Mouse (Mus musculus) kidney, postnatal 10 days (tissue): ENCODE data around the gene Hist2h3b.
A peak's percentile ranks its signal among the peaks of the same experiment; 100 is the strongest.
"Not testable (repeated sequence)": the region's sequence is repeated elsewhere in the genome, so short reads cannot be mapped to it uniquely, and the experiment has no call there.

Experiments used
- DNase-seq: peaks from one replicate; pipeline ENCODE4 v3.0.0; 2021; ENCODE audit warnings: mixed read lengths

Hist2h3b gene

DNA sequence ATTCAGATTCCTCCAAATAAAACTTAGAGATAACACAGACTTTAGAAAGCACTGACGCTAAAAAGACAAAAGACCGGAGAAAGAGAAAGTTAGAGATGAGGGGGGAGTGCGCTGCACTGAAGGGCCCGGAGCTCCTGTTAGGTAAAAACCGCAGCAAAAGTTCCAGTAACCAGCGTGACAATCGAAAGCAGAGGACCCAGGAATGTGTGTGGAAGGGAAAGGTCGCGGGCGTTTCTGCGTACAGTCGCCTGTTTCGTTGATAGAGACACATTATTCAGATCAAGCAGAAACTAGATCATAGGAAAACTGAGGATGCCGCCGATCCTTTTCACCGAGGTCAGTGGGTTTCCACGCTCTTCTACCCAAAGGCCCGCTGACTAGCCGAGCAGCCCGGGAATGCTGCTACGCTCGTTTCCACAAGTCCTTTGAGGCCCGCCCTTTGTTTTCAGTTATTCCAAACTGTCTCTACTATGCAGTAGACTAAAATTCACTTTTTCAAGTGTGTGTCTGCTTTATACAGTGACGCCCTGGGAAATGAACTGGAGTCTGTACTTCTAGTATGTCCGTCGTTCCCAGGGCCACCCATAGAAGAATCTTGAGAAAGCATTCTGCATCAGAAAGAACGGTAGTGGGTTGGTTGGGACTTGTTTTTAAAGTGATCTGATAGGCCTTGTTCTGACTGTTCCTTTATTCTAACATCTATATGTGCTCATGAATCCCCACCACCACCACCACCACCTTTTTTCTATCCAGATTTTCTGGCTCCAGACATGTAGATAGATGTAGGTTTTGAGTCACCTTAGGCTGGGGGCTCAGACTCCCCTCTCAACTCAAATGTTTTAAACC is 4.7 kb upstream of the Hist2h3b start:
- peak; percentile 62 for DNase-seq

DNA sequence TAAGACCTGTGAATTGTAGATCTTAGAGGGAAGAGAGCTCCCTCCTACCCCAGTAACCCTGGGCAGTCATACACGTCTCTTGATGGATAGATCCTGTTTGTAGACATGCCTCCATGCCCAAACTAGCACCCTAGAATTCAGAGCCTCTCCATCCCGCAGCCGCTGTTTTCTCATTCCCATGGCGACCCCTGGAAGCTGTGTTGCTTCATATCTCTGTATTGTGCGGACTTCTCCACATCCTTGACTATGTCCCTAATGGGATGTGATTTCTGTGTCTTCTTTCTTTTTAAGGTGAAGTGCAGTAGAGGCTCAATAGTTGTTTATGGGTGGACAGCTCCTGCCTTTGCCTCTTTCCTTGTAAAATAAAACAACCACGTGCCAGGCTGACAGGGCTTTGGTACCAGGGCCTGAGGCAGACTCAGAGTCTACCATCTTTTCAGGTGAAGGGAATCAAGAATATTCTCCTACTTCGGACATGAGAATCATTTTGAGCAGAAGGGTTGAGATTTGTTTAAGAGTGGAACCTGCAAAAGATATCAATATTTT is 4.0 kb upstream of the Hist2h3b start:
- no peak for DNase-seq

DNA sequence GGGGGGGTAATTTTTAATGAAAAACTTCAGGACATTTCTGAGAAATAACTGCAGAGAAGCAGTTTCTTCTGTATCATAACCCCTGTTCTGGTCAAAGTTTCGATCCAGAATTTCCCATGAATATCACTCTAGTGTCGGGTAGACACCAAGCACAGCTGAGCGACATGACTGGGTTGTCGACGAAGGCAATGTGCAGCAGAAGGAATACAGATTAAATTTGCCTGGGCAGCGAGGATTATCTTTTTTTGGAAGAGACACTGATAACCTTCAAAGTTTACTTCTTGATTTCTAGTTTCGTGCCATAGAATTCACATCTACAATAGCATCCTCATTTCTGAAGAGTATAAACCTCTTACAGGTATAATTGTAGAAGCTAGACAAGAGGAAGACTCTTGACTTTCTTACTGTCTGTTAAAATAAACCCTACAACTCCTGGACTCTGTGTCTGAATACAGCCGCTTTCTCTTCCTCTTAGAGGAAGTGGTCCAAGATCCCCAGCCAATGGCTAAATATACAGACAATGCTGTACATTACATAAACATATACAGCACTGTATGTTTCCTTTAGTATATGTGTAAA is 2.2 kb upstream of the Hist2h3b start:
- no peak for DNase-seq

DNA sequence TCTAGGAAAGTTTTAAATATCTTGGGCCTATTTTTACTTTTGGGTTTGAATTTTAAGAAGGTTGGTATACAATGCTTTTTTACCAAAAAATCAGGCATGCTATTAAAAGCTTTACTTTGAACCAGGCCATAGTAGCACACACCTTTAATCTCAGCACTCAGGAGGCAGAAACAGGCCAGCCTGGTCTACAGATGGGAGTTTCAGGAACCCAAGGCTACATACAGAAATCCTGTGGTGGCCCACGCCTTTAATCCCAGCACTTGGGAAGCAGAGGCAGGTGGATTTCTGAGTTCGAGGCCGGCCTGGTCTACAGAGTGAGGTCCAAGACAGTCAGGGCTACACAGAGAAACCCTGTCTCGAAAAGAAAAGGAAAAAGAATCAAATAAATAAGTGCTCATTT is 913 bp upstream of the Hist2h3b start:
- DNase-seq: no peak

DNA sequence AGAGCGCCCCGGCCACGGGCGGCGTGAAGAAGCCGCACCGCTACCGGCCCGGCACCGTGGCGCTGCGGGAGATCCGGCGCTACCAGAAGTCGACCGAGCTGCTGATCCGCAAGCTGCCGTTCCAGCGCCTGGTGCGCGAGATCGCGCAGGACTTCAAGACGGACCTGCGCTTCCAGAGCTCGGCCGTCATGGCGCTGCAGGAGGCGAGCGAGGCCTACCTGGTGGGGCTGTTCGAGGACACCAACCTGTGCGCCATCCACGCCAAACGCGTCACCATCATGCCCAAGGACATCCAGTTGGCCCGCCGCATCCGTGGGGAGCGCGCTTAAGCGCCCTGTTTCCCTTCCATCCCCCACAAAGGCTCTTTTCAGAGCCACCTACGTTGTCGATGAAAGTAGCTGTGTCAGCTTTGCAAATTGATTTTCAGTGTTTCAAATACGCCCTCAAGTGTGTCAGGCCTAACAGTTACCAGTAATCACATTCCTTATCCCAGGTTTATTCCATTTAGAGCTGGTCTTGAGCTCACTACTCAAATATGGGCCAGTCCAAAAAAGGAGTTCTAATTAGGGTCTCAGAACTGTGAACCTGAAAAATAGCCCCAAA is 423 bp downstream of the Hist2h3b start:
- not testable (repeated sequence) for DNase-seq

DNA sequence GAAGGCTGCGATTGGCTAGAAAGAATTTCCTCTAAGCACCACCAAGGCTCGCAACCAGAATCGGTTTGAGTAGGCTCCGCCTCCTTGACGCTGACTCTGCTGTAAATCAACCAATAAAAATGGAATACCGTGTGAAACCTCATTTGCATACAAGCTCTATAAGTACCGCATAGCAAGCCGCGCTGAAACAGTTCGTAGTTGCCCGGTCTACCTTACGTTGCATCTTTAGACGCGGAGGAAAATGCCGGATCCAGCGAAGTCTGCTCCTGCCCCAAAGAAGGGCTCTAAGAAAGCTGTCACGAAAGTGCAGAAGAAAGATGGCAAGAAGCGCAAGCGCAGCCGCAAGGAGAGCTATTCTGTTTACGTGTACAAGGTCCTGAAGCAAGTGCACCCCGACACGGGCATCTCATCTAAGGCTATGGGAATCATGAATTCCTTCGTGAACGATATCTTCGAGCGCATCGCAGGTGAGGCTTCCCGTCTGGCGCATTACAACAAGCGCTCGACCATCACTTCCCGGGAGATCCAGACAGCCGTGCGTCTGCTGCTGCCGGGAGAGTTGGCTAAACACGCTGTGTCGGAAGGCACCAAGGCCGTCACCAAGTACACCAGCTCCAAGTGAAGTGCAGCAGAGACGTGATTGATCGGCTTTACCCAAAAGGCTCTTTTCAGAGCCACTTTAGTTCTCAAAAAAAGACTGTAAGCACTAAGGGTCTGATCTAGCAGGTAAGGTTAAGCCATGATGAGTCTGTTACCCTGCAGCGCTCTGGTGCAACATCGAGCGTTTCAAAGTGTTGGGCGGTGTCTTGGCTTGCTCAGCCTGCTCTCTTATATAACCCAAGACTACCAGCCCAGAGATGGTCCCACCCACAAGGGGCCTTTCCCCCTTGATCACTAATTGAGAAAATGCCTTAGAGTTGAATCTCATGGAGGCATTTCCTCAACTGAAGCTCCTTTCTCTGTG is 1.3 kb downstream of the Hist2h3b start, which contains the start of gene Hist2h2bb:
TSS of gene Hist2h2bb (plus strand) at position 242 of the 964 bp plus-strand sequence.
- peak; percentile 93 for DNase-seq

DNA sequence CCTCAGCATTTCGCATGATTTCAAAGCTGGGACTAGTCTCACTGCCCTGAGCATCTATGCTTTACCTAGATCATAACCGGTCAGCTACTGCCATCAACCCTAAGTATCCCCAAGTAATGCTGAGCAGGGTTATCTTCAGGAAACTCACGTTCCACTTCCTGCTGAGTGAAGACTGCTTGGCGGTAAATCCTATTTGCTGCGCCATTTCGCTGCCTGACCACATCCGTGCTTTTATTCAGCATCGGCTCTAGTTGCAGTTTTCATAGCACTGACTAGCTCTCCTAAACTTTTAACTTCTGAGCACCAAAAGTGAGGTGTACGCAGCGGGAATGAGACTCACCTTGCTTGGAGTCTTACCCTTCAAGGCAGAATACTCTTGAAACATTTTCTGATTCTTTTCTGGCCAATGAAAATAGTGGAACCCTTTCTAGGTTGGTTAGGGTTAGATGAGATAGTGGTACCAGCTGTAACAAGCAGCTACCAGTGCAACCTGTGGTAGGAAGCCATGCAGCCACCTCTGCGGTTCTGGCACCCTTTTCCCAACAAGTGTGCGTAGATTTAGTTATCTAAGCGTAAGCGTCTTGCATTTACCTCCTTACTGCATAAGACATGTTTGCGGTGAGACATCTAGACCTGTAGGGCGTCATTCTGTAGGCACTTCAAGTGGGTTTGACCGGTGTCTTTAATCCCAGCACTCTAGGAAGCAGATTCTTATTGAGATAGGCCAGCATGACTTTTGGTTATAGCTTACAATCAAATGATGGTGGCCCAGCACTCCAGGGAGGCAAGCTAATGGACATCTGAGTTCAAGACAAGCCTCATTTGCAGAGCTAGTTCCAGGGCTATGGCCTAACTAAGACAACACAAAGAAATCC is 5.4 kb downstream of the Hist2h3b start:
- DNase-seq: no peak

DNA sequence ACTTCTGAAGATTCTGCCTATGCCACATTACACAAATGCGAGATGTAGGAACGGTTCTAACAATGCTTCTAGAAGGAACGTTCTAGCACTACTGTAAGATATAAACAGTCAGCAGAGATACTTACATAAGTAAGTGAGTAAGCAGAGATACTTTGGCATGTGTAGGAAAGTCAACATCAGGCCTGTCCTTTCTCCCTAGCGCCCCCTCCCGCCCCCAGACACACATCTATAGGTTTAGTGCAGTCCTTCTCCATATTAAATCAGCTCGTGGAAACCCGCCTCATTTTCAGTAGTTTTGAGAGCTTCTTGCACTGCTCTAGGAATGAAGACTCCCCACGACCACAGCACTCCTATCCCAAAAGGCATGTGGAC is 9.0 kb downstream of the Hist2h3b start:
- peak; percentile 62 for DNase-seq

DNA sequence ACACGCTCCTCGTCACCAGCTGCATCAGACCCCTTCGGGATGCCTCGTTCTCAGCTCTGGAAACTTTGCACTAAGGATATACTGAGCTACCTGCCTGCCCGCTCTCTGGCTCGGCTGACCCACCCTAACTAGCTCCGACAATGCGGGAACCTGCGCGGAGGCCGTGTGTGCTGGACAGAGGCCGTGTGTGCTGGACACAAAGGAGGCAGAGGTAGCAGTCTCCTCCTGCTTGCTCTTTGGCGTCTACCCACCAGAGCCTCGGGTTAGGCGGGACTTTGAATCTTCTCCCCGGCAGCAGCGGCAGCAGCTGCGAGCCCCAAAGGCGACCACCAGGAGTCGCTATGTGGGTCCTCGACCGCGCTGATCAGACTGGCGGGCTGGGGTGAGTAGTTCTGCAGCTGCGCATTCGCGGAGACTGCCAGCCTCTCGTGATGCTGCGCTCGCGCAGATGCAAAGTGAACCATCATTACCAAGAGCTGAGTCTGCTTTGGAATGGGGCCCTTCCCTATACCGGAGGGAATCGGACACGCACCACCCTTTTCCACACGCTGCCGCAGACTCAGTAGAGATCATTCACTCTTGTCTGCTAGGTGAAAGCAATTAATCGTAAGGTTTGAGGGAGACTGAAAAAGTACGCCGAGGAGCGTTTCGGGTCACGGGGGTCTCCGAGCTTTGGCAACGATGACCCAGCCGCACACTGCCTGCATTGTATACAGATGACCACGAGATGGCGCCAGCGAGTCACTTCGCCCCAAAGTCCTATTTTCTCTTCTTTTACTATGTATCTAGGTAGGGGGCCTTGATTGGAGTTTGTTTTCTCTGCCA is 9.6 kb downstream of the Hist2h3b start:
- peak; percentile 95 for DNase-seq

DNA sequence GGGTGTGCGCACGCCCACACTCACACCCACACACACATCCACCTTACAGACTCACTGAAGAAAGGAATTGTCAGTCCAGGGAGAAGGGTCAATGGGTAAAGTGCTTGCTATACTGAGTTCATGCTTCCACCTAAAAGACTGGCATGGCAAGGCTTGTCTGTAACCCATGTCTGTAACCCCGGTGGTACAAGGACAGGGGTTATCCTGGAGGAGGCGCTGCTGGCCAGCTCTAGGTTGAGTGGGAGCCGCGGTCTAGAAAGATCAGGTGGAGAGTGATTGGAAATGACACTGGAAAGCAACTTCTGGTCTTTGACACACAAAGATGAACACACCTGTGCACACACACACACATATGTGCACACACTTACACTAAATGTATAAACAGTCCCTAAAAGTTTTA is 12.2 kb downstream of the Hist2h3b start:
- no peak for DNase-seq

DNA sequence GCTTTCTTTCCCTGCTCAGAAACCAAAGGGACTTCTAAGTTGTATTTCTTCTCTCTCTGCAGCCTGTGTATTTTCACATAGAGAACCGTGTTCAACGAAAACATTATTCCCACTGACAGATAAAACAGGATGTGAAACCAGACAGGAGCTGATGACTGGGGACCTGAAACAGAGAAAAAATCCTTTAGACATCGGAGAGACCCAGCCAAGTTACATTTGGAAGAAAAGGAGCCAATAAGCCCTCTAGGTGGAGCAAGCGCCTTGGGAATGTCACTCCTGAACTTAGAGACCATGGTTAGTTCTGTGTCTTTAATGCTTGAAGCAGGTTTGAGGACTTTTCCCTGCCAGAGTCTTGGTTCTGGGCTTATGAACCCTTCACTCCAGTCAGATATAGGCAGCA is 16.0 kb downstream of the Hist2h3b start:
- DNase-seq: peak; percentile 51

DNA sequence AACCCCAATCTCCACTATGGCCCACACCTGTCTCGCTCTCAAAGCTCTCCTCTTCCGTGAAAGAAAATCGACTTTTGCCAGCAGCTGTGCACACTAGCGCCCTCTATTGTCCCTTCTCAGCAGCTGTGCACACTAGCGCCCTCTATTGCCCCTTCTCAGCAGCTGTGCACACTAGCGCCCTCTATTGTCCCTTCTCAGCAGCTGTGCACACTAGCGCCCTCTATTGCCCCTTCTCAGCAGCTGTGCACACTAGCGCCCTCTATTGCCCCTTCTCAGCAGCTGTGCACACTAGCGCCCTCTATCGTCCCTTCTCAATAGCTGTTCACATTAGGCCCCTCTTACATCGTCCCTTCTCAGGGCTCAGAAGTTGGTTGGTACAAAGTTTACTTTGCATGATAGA is 18.9 kb downstream of the Hist2h3b start:
- not testable (repeated sequence) for DNase-seq

DNA sequence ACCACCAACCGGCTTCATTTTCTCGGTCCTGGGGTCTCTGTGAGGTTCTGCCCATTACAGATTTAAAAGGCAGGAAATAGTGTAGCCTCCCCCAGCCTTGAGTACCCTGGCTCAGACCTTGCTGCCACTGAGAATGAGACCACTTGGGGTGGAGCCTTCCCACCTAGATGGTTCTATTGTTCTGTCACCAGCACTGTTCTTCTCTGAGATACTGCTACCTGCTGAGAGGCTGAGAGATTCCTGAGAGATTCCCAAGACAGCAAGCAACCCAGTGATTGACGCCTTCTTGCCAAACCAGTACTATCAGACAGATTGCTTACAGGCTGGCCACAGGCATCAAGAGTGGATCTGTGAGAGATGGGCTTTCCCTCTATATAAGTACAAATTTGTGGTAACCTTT is 20.7 kb downstream of the Hist2h3b start:
- DNase-seq: no peak

DNA sequence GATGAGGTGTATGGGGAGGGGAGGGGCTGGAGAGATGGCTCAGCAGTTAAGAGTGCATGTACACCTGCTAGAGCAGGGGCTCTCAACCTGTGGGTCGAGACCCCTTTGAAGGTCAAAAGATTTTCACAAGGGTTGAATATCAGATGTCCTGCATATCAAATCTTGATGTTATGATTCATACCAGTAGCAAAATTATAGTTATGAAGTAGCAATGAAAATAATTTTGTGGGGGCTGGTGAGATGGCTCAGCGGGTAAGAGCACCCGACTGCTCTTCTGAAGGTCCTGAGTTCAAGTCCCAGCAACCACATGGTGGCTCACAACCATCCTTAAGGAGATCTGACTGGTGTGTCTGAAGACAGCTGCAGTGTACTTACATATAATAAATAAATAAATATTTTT is 22.3 kb downstream of the Hist2h3b start:
- DNase-seq: not testable (repeated sequence)

DNA sequence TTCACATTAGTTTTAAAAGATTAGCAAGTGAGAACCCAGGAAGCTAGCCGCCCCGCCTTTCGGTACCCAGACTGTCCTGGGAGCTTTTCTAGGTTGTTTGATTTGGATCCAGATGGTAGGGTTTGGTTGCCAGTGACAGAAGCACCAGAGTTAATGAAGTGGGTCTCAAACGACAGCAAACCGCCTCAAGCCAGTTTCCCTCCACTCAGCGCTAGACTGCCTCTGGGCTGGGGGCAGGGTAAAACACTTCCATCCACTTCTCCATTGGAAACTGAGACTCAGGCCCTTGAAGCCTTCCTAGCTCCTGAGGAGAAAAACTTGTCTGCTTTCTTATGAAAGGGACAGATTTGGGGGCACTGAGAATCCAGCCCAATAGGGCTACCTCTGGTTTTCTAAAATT is 24.2 kb downstream of the Hist2h3b start:
- DNase-seq: no peak

DNA sequence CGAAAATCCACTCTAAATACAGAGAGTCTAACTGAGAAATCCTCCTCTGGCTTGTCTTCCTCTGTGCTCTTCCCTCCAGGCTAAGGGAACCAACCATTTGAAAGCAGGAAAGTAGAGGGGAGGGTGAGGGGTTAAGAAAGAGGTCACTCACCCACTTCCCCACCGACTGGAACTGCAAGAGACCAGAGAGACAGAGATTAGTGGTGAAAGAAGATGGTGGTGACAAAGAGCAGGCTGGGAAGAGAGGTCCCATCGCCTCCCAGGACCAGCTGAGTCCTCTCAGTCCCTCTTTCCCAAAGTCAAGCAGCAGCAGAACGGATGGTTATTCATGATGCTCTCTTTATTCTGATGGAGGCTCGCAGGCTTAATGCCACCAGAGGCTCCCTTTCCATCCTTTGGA is 24.9 kb downstream of the Hist2h3b start:
- no peak for DNase-seq

DNA sequence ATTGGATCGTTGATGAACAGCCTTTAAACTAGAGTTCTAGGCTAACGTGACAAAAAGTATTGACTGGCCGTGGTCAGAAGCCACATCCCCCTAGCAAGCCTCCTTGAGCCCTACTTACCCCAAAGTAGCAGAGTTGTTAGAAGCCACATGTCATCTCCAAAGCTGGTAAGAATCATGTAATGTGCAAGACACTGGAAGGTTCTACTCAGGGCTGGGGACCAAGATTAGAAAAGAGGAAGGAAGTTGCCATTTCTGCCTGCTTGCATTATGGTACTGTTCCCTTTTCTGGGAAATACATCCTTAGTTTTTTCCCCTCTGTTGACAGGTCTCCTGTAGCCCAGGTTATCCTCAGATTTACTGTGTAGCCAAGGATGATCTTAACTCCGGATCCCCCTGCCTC is 25.3 kb downstream of the Hist2h3b start, which contains the start of gene Fcgr1:
TSS of gene Fcgr1 (minus strand) at position 183 of the 400 bp plus-strand sequence.
- DNase-seq: no peak

DNA sequence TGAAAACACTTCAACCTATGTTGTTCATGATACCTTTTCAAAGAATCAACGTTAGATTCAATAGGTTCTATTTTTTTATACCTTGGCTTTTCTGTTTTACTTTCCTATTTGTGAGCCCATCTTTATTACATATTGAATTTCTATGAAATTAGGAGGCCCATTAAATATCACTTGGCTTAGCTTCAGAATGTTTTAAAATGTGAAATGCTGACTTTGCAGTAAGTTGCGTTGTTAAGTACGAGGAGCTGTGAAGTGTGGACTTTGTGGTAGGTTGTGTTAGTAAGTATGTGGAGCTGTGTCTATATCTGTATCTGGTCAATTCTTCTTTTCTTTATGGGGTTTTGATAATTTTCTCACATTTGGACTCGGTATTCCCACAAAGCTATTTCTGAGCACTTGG is 29.9 kb downstream of the Hist2h3b start:
- no peak for DNase-seq

DNA sequence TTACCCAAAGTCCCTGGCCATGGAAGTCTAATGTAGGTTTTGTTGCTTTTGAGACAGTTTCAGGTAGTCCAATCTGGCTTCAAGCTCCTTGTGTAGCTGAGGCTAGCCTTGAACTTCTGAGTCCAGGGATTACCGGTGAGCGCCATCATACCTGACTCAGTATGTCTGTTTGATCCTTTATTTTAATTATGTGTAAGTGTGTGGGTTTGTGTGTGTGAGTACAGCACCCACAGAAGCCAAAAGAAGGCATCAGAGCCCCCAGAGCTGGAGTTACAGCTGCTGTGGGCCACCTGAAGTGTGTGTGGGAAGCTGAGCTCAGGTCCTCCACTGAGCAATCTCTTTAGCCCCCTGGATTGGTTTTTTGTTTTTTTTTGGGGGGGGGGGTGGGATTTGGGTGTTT is 31.1 kb downstream of the Hist2h3b start:
- DNase-seq: no peak

DNA sequence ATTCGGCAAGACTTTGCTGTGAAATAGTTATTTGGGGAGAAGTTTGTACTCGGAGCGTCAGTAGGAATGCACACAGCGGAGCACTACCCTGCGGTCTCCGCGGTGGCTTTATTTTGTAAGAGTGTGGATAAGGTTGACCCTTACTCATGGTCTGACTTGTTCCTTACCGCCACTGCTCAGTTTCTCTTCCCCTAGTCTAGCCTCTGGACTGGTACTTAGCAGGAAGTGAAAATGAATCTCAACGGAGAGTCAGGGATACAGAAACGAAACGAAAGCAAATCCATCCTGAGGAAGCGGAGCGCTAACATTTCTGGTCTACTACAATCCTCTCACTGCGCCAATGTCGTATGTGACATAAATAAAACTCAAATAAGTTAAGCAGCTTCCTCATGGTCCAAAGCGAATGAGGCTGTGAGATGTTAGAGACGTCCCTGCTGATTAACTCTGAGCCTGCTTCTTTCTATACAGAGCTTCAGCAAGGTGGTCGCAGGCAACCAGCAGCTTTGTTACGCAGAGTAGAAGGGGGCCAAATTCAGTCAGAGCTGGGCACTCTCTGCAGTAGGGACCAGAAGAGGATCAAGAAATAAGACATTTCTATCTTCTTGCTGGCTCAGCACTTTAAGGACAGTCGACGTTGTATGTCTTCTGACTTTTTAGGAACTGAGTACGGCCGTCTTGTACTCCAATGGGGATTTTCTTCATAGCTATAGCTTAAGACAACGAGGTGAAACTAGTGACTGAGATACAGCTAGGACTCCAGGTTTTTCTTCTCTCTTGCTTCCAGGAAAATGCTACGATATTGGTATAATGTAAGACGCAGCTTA is 32.5 kb downstream of the Hist2h3b start:
- no peak for DNase-seq
